ENCODE assay signal across 15 mouse cellular contexts in genomic region chr2:153530948-153531347, GRCm38 (mm10). TPM values are rescaled to one million over a fixed set of nuclear protein-coding genes. Genes with fewer than 3 reads are reported as not detected.
DNase-seq lines count a peak whose midpoint lies in the region; ATAC-seq and TF ChIP-seq lines count a peak whose summit lies in the region.
"Had no signal": no experiment of that assay in that cellular context is flagged by ENCODE, and none has a peak within 500 bp of the region (broad histone marks: within the 10 kb centered on the region; RNA-seq: fewer than 3 reads in every experiment).

No protein-coding gene starts in this region.

- H3K4me2 ChIP-seq in forebrain, embryonic 12.5 days = peak overlapping the region; percentile 98; the same call in 1 of the 2 replicates
- no peak overlapping the region for H3K4me2 ChIP-seq in forebrain, embryonic 11.5 days (ENCODE audit: low read depth, low read length, severe bottlenecking)
- no peak overlapping the region; the same call in 1 of the 2 replicates for H3K4me2 ChIP-seq in midbrain, embryonic 14.5 days (ENCODE audit: low read length)

- DNase-seq in forebrain, embryonic 11.5 days (ENCODE audit: low spot score) = no peak
- peak; percentile 38 for DNase-seq in left cerebral cortex, postnatal 4 days
- DNase-seq in left cerebral cortex, postnatal 36 days (ENCODE audit: low spot score in 2 of 2) = no peak
- no peak for DNase-seq in brain, embryonic 14.5 days (ENCODE audit: low read depth)
- DNase-seq in midbrain, embryonic 14.5 days = peak; percentile 27
- no peak for DNase-seq in embryo, embryonic 11 days
- no peak for DNase-seq in urinary bladder, adult 18-20 months (ENCODE audit: low spot score in 2 of 2)
- DNase-seq: heart, postnatal 14 days; layer of hippocampus, postnatal 36 days; lung, postnatal 10 days had no signal

- H3K4me1 ChIP-seq in forebrain, embryonic 12.5 days = peaks cover 36% of the 10 kb centered on the region
- H3K4me1 ChIP-seq in forebrain, embryonic 11.5 days (replicated peaks; ENCODE audit: control insufficient read depth, insufficient read depth, low read length) = peaks cover 9% of the 10 kb centered on the region
- H3K4me1 ChIP-seq in midbrain, embryonic 14.5 days (ENCODE audit: control insufficient read depth, insufficient read depth, low read length) = peaks cover 26% of the 10 kb centered on the region

- H3K9ac ChIP-seq in forebrain, embryonic 12.5 days = no peak overlapping the region
- no peak overlapping the region for H3K9ac ChIP-seq in forebrain, embryonic 11.5 days (ENCODE audit: low read length)
- no peak overlapping the region for H3K9ac ChIP-seq in midbrain, embryonic 14.5 days (replicated peaks; ENCODE audit: low read length)

- no peak for ATAC-seq in forebrain, embryonic 12.5 days (ENCODE audit: low FRiP score)
- ATAC-seq in forebrain, embryonic 11.5 days (replicated peaks; ENCODE audit: low FRiP score) = no peak
- no peak for ATAC-seq in midbrain, embryonic 14.5 days (ENCODE audit: low FRiP score, low TSS enrichment)

- intact Hi-C loops in left cerebral cortex, postnatal 4 days (cut with DNase I) = no loop called here
- intact Hi-C loops in left cerebral cortex, postnatal 36 days (cut with DNase I) = no loop called here

- TF ChIP-seq CTCF in brain, embryonic 14.5 days (IDR thresholded peaks at IDR 0.05; ENCODE audit: borderline replicate concordance, extremely low read depth, insufficient read depth, insufficient read length) = peak; percentile 22; the same call in 1 of the 2 replicates

- TF ChIP-seq POLR2A in brain, embryonic 14.5 days (IDR thresholded peaks at IDR 0.05; ENCODE audit: borderline replicate concordance, extremely low read depth, insufficient read depth, insufficient read length, poor library complexity, severe bottlenecking) = no peak

- no peak overlapping the region for H3K27ac ChIP-seq in forebrain, embryonic 12.5 days
- H3K27ac ChIP-seq in forebrain, embryonic 11.5 days (ENCODE audit: low read depth, low read length) = no peak overlapping the region
- H3K27ac ChIP-seq in midbrain, embryonic 14.5 days (replicated peaks; ENCODE audit: low read depth, low read length) = no peak overlapping the region

- H3K36me3 ChIP-seq in forebrain, embryonic 12.5 days (replicated peaks) = no peaks in the 10 kb centered on the region
- no peaks in the 10 kb centered on the region for H3K36me3 ChIP-seq in forebrain, embryonic 11.5 days (ENCODE audit: control insufficient read depth, insufficient read depth, low read length)
- H3K36me3 ChIP-seq in midbrain, embryonic 14.5 days (ENCODE audit: control insufficient read depth, insufficient read depth, low read length) = no peaks in the 10 kb centered on the region

- peaks cover 33% of the 10 kb centered on the region for H3K27me3 ChIP-seq in forebrain, embryonic 12.5 days
- peaks cover 10% of the 10 kb centered on the region for H3K27me3 ChIP-seq in forebrain, embryonic 11.5 days (ENCODE audit: control insufficient read depth, insufficient read depth, low read length)
- no peaks in the 10 kb centered on the region for H3K27me3 ChIP-seq in midbrain, embryonic 14.5 days (ENCODE audit: control insufficient read depth, insufficient read depth, low read length)

- H3K9me3 ChIP-seq in forebrain, embryonic 12.5 days = no peaks in the 10 kb centered on the region
- no peaks in the 10 kb centered on the region for H3K9me3 ChIP-seq in forebrain, embryonic 11.5 days (ENCODE audit: control insufficient read depth, low read length)
- H3K9me3 ChIP-seq in midbrain, embryonic 14.5 days (ENCODE audit: control insufficient read depth, low read length) = no peaks in the 10 kb centered on the region

- H3K4me3 ChIP-seq in forebrain, embryonic 12.5 days (replicated peaks) = no peak overlapping the region
- no peak overlapping the region for H3K4me3 ChIP-seq in forebrain, embryonic 11.5 days (ENCODE audit: low read depth, low read length)
- H3K4me3 ChIP-seq in midbrain, embryonic 14.5 days (replicated peaks; ENCODE audit: low read depth, low read length) = peak overlapping the region; percentile 79; the same call in 1 of the 2 replicates

- 55% methylated on average over 5 of the region's 5 CpGs for WGBS in forebrain, embryonic 12.5 days
- WGBS in forebrain, embryonic 11.5 days = 52% methylated on average over 5 of the region's 5 CpGs
- whole genome bisulfite sequencing in midbrain, embryonic 14.5 days = 54% methylated on average over 5 of the region's 5 CpGs

RNA-seq across cellular contexts. Expression of gene Nol4l, which starts 1.2 kb away (rescaled TPM):
- 31.4 and 34.5 TPM in 2 replicates for polyA plus RNA-seq in forebrain, embryonic 12.5 days (2016; fragmentation: Nextera tagmentation; extraction: Ambion mirVana)
- 25.6 and 26.2 TPM in 2 replicates for polyA plus RNA-seq in forebrain, embryonic 11.5 days (2014; fragmentation: Nextera tagmentation; extraction: Ambion mirVana)
- total RNA-seq in left cerebral cortex, postnatal 4 days (2021) = 100 to 1,000 TPM; 111 to 122 TPM
- 10 to 100 TPM; 46.4 to 50.2 TPM for total RNA-seq in left cerebral cortex, postnatal 36 days (2021)
- 70.2 and 101 TPM in 2 replicates for polyA plus RNA-seq in brain, embryonic 14.5 days (2012; rRNA removed)
- polyA plus RNA-seq in midbrain, embryonic 14.5 days (2014; fragmentation: Nextera tagmentation; extraction: Ambion mirVana) = 44.8 and 51.7 TPM in 2 replicates

RNA-seq across cellular contexts. Expression of gene 4930404H24Rik, which starts 38.4 kb away (rescaled TPM):
- polyA plus RNA-seq in forebrain, embryonic 12.5 days (2016; fragmentation: Nextera tagmentation; extraction: Ambion mirVana) = not detected in 2 replicates
- not detected in 2 replicates for polyA plus RNA-seq in forebrain, embryonic 11.5 days (2014; fragmentation: Nextera tagmentation; extraction: Ambion mirVana)
- total RNA-seq in left cerebral cortex, postnatal 4 days (2021) = not detected
- not detected for total RNA-seq in left cerebral cortex, postnatal 36 days (2021)
- polyA plus RNA-seq in brain, embryonic 14.5 days (2012; rRNA removed) = not detected in 2 replicates
- not detected in 2 replicates for polyA plus RNA-seq in midbrain, embryonic 14.5 days (2014; fragmentation: Nextera tagmentation; extraction: Ambion mirVana)
- total RNA-seq: adrenal gland, postnatal 10 days; gastrocnemius, adult 8-10 months; heart, postnatal 14 days; layer of hippocampus, postnatal 36 days had no signal
- polyA plus RNA-seq: kidney, embryonic 16.5 days; neural tube, embryonic 14.5 days had no signal

Comparison
In these comparisons a context has a peak if more than half of its experiments do, and no peak if none do; other contexts are left out.
1. DNase-seq: peak in left cerebral cortex, postnatal 4 days (single experiment) and midbrain, embryonic 14.5 days (single experiment); none in forebrain, embryonic 11.5 days (single experiment), left cerebral cortex, postnatal 36 days (0 of 2), brain, embryonic 14.5 days (single experiment), embryo, embryonic 11 days (single experiment) and urinary bladder, adult 18-20 months (0 of 2).